Mouse (Mus musculus) ovary, adult 18-20 months (tissue): ENCODE measurements around the gene Pex11b.
"Not testable (repeated sequence)": the region's sequence is repeated elsewhere in the genome, so short reads cannot be mapped to it uniquely, and the experiment has no call there.

Experiments used
- DNase-seq: peaks from one replicate; pipeline ENCODE4 v3.0.0; 2022; ENCODE audit warnings: low spot score, mixed read lengths

Pex11b gene

GRCm38 (mm10) chr3:96623201-96623600, 12.0 kb upstream of the Pex11b start:
- no peak for DNase-seq

DNA sequence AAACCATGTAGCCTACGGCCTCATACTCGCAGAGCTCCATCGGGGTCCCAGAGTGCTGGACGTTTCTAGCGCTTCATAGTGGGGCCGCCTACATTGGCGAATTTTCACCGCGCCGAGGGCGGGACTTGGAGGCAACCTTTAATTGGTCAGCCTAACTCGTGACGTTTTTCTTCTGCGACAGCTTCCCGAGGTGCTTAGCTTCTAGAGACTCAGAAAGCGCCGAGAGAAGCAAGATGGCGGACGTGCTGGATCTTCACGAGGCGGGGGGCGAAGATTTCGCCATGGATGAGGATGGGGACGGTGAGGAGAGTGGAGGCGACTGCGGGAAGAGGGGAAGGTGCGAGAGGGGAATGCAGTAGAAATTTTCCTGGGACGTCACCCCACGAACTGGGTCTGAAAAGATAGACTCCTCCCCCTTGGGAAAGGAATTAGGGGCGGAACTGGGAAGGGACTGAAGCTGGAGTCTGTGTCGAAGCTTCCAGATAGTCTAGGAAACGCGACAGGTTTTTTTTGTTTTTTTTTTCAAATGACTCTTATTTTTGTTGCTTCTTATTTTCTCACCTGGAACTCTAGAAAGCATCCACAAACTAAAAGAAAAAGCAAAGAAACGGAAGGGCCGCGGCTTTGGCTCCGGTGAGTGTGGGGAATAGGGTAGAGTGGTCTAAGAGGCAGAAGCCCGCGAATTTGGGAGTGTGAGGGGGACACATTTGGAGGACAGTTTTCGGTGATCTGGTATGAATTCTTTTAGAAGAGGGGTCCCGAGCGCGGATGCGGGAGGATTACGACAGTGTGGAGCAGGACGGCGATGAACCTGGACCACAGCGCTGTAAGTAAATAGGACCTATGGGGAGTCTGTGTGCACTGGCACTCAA, 5.2 kb upstream of the Pex11b start, which contains the start of gene Rbm8a:
TSS of gene Rbm8a (plus strand) at position 205 of the 872 bp plus-strand sequence.
- DNase-seq, result peak; percentile 91

GRCm38 (mm10) chr3:96632058-96632457, 3.1 kb upstream of the Pex11b start:
- DNase-seq, result no peak

DNA sequence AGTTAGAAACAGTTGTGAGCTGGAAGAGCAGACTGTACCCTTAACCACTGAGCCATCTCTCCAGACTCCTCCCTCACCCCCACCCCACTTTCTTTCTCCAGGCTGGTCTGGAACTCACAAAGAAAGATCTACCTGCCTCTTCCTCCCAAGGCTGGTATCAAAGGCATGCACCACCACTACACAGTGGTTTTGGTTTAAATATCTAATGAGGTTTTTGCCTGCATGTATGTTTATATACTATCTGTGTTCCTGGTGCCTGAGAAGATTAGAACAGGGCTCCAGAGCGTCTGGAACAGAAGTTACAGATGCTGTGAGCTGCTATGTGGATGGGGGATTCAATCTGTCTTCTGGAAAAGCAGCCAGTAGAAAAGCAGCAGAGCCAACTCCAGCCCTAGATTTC, 1.2 kb upstream of the Pex11b start:
- no peak for DNase-seq

- no peak for DNase-seq
Measured at GRCm38 (mm10) chr3:96635906-96636305, 730 bp downstream of the Pex11b start.

DNA sequence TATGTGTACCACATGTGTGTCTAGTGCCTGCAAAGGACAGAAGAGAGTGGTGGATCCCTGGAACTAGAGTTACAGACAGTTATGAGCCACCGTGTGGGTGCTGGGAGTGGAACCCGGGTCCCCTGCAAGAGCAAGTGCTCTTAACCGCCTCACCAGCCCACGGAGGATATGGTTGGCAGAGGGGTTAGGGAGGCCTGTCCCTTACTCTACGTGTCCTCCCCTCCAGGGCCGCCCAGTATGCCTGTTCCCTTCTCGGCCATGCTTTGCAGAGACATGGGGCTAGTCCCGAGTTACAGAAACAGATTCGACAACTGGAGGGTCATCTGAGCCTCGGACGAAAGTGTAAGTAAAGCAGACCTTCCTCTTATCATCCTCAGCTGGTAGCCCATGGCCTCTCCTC, 1.3 kb downstream of the Pex11b start:
- DNase-seq, result no peak

DNA sequence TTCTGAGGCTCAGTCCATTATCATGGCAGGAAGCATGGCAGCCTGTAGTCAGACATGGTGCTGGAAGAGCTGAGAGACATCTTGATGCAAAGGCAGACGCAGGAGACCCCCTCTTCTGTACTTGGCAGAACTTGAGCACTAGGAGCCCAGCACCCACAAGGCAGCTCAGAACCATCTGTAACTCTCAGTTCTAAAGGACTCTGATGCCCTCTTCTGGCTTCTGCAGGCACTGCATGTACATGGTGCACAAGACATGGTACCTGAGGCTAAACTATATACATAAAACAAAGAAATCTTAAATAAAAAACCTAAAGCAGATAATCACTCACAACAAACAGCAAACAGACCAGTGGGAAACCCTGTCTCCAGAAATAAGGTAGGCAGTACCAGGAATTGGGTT, 4.0 kb downstream of the Pex11b start:
- no peak for DNase-seq

DNA sequence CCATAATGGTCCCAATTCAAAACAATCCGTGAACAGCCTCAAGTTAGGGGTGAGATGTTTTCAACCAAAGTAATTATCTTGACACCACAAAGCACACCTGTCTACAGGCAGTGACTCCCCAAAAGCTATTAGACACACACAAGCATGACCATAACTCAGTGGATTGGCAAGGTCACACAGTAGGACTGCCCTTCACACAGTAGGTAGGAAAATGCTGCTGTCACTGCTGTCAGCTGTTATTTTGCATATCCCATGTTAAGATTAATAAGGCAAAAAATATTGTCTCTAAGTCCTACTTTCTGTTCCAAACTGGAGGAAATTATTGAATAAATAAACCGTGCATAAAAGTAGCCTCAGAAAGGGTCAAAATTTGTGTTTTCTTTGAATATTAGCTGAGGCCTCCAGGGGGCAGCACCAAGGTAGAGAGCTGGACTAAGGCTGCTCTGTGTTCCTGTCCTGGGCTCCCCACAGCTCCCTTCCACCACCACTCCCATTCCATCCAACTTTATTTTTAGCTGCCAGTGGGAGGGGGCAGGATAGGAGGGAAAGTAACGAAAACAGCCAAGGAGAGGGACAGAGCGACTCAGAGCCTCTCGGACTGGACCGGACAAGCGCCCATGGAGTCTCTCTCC, 10.0 kb downstream of the Pex11b start, which contains the start of gene Itga10:
TSS of gene Itga10 (plus strand) at position 567 of the 632 bp plus-strand sequence.
- no peak for DNase-seq

DNA sequence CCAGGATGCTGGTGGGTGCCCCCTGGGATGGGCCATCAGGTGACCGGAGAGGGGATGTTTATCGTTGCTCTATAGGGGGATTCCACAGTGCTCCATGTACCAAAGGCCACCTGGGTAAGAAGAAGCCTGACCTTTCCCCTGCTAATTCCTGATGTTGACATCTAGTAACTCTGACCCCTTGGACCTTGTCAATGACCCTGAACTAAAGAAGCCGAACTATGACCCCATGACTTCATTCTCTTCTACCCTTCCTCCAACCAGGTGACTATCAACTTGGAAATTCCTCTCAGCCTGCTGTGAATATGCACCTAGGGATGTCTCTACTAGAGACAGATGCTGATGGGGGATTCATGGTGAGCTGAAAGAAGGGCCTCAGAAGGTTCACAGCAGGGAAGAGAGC, 12.2 kb downstream of the Pex11b start:
- no peak for DNase-seq

GRCm38 (mm10) chr3:96660901-96661300, 25.7 kb downstream of the Pex11b start:
- DNase-seq, result no peak

DNA sequence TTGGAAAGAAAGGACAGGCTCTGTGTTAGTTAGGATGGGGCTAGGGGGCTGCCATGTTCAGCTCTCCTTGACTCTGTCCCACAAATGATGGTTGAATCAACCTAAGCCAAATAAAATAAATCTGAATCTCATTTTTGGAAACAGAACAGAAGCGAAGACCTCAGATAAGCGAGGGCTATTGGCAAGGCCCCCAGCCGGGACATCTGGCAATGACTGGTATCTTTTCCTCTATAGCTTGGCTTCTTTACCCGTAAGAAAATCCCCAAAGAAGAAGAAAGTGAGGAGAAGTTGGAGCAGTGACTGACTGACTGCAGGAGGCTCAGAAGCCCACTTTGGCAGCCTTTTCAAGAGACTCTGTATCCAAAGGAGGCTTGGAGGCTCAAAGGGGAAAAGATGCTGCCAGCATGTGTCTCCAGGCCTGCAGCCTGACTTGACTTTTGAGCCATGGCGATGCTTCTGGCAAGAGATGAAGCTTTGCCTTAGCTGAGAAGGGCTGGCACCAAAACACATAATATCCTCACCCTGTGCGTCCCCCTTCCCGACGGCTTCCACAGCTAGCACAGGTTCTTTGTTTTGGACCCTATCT, 27.6 kb downstream of the Pex11b start:
- DNase-seq, result no peak

DNA sequence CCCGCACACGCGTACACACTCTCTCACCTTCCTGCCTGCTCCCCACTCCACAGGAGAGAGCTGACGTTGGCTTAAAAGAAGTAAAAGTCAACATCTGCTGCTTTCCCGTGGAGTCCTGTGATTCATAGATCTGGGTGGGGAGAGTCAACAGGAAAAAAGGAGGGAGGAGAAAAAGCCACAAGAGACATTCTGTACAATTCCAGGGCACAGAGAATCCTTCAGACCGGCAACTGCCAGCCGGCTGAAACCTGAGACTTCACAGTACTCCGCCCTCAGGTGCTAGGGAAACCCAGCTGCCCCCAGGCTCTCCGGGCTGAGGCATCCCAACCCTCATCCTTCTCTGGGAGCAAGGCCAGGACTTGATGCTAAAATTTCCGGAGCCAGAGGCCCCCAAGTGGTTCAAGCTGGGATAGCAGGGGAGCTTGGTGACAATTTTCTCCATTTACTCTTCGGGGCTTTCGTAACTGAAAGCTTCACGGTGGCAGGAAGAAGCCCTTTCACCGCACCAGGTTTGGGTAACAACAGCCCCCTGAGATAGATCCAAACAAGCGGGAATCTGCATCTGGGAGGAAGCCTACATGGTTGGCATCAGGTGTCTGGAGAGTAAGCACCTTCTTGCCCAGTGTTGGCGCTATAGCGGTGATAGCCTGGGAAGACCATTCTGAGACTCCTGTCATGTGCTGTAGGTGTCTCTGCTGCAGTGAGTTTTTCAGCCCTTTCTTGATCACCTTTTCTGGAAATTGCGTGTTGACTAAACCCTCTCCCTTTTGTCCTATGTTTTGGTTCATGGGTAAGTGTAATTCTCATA, 28.5 kb downstream of the Pex11b start:
- DNase-seq, result peak; percentile 56

GRCm38 (mm10) chr3:96665732-96666363, 30.7 kb downstream of the Pex11b start:
- DNase-seq, result not testable (repeated sequence)

- no peak for DNase-seq
Measured at GRCm38 (mm10) chr3:96666916-96667315, 31.7 kb downstream of the Pex11b start.

GRCm38 (mm10) chr3:96667316-96667715, 32.1 kb downstream of the Pex11b start:
- DNase-seq, result no peak

DNA sequence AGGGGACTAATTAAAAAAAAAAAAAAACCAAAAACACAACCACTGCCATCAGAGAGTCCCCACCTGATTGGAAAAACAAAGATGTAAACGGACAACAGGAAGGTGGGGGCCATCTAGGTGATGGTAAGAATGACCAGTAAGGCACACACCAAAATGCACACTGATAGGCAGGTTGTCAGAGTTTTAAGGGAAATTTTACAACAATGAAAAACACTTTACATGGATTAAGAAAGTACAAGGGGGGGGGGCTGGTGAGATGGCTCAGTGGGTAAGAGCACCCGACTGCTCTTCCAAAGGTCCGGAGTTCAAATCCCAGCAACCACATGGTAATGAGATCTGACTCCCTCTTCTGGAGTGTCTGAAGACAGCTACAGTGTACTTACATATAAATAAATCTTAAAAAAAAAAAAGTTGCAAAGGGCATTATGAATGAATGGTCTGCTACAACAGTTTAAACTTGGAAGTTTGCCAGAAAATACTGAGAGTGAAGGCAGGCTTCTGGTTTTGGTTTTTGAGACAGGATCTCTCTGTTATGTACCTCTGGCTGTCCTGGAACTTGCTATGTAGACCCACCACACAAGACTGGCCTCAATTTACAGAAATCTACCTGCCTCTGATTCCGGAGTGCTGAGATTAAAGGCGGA, 33.4 kb downstream of the Pex11b start:
- no peak for DNase-seq

- peak; percentile 66 for DNase-seq
Measured at GRCm38 (mm10) chr3:96669727-96670468, 34.7 kb downstream of the Pex11b start, which contains the start of gene Ankrd35. Gene Ankrd35, plus strand, starts transcription at chr3:96670131.

- DNase-seq, result no peak
Measured at GRCm38 (mm10) chr3:96671519-96671918, 36.3 kb downstream of the Pex11b start.

DNA sequence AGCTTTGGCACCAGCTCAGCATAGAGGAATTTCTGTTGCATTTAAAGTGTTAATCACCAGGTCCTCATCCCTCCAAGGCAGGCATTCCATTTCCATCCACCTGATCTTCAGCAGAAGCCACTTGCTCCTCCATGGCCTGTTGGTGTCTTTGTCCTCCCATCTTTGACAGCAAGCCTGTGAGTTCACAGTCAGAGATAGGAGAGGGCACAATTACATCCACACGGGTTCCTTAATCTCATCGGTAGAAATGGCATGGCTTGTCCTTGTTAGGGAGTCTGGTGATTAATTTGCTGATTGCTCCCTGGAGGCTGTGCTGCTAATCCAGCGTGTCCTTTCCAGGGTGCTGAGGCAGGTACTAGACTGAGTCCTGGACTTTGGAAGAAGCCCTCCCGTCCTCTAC, 38.3 kb downstream of the Pex11b start:
- DNase-seq, result no peak

DNA sequence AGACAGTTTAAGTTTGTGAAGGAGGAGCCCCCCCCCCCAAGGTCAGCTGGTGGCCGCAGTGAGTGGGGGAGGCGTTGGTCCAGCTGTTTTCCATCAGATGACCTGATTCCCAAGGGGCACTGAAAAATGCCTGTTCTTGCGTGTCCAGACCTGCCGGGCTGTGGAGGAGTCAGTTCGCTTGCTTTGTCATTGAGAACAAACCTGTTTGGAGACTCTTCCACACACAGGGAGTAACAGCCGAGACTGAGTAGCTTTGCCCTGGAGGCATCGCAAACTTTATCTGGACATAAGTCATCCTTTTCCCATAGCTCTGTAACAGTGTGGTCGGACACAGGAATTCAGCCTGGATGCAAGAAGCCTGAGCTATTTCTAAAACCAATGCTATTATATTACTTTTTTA, 39.3 kb downstream of the Pex11b start:
- DNase-seq, result no peak
